Mouse (Mus musculus) stomach, embryonic 16.5 days (tissue): ENCODE results near the gene Entpd6. TPM values are rescaled to one million over a fixed set of nuclear protein-coding genes. Genes with fewer than 3 reads are reported as not detected.

Experiments used
- ATAC-seq: fragments of 200-750 bp; cut with Nextera tagmentation; 2 replicates; pipeline ENCODE4 v1.8.0; 2017; ENCODE audit warnings: moderate number of reproducible peaks, moderate TSS enrichment; ENCODE audit not compliant: insufficient read depth, low FRiP score
- H3K27ac ChIP-seq: fragments of 300-500 bp; sonication (generic); 2 replicates; pipeline ENCODE4 v1.5.1; 2014; ENCODE audit warnings: low read length
- H3K27me3 ChIP-seq: fragments of 300-500 bp; sonication (generic); 2 replicates; pipeline ENCODE4 v1.6.1; 2014; ENCODE audit warnings: low read length, control low read depth, mixed read lengths; ENCODE audit not compliant: control insufficient read depth, insufficient read depth
- H3K36me3 ChIP-seq: fragments of 300-500 bp; sonication (generic); 2 replicates; pipeline ENCODE4 v1.6.1; 2014; ENCODE audit warnings: low read length; ENCODE audit not compliant: control insufficient read depth, insufficient read depth
- H3K4me1 ChIP-seq: fragments of 300-500 bp; sonication (generic); 2 replicates; pipeline ENCODE4 v1.6.1; 2014; ENCODE audit warnings: low read length, control low read depth, mixed read lengths; ENCODE audit not compliant: control insufficient read depth, insufficient read depth
- H3K4me2 ChIP-seq: fragments of 300-500 bp; sonication (generic); 2 replicates; pipeline ENCODE4 v1.6.1; 2014; ENCODE audit warnings: low read depth, low read length, mixed read lengths
- H3K4me3 ChIP-seq: fragments of 300-500 bp; sonication (generic); replicated peaks from 2 replicates; pipeline ENCODE4 v1.5.1; 2014; ENCODE audit warnings: mild to moderate bottlenecking, low read length
- H3K9ac ChIP-seq: fragments of 300-500 bp; sonication (generic); 2 replicates; pipeline ENCODE4 v1.6.1; 2014; ENCODE audit warnings: low read length
- H3K9me3 ChIP-seq: fragments of 300-500 bp; sonication (generic); replicated peaks from 2 replicates; pipeline ENCODE4 v1.6.1; 2016; ENCODE audit warnings: low read length, control low read depth; ENCODE audit not compliant: control insufficient read depth
- WGBS: fragments of 180-500 bp; shearing (Covaris S2); extraction: QIAGEN DNeasy Blood & Tissue Kit; methylation state at CpG from one replicate; pipeline ENCODE4 v1.1.7; 2014; 5-methylcytosine and 5-hydroxymethylcytosine counted together
- polyA plus RNA-seq: library from polyadenylated mRNA; unstranded; fragments of >200 nt; fragmentation: Nextera tagmentation; extraction: Ambion mirVana; gene quantifications from 2 replicates; pipeline ENCODE4 v1.2.1, GENCODE M21; 2015

The Entpd6 gene
- polyA plus RNA-seq, 1 experiment from 2014 or later: 29.7 TPM

DNA sequence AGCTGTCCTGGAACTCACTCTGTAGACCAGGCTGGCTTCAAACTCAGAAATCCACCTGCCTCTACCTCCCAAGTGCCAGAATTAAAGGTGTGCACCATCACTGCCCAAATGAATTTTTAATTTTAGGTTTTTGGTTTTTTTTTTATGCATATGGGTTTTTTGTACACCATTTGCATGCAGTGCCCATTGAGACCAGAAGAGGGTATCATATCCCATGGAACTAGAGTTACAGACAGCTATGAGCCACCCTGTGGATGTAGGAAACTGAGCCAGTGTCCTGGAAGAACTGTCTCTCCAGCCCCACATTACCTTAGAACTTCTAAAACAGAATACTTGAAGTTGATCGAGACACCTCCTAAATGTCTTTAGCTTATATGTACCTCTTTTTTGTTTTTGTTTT, 54.2 kb downstream of the Entpd6 start:
- H3K4me1 ChIP-seq: no peaks in the 10 kb centered on the region
- H3K4me3 ChIP-seq: no peak overlapping the region
- 91% methylated on average over 1 of the region's 1 CpGs for WGBS
- no peak for ATAC-seq
- H3K4me2 ChIP-seq: no peak overlapping the region
- H3K27me3 ChIP-seq: no peaks in the 10 kb centered on the region
- H3K9me3 ChIP-seq: no peaks in the 10 kb centered on the region
- H3K27ac ChIP-seq: no peak overlapping the region
- H3K9ac ChIP-seq: no peak overlapping the region
- H3K36me3 ChIP-seq: peaks cover 7% of the 10 kb centered on the region; the same call in 1 of the 2 replicates

DNA sequence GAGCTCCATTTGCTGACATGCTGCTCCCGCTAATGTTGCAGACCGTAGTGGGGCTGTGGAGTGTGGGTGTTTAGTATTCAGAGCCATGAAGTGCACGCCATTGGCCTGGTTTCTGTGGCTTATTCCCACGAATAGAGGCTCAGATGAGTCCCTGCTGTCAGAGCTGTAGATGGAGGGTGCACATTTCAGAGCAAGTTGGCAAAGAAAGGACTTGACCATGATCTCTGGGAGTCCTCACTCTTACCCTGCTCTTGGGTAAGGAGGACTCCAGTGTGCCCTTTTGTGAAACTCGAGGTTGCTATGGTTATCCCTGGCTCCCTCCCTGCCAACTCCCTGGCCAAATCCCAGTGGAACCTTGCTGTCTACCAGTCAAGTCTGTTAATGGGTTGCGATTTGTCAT, 59.5 kb downstream of the Entpd6 start:
- Histone ChIP-seq H3K4me3 (no peak overlapping the region), H3K27ac (no peak overlapping the region), H3K4me1 (no peaks in the 10 kb centered on the region), H3K4me2 (no peak overlapping the region), H3K27me3 (no peaks in the 10 kb centered on the region), H3K36me3 (peaks cover 18% of the 10 kb centered on the region; the same call in 1 of the 2 replicates), H3K9ac (no peak overlapping the region), H3K9me3 (no peaks in the 10 kb centered on the region)
- ATAC-seq: no peak
- WGBS: 84% methylated on average over 6 of the region's 6 CpGs

DNA sequence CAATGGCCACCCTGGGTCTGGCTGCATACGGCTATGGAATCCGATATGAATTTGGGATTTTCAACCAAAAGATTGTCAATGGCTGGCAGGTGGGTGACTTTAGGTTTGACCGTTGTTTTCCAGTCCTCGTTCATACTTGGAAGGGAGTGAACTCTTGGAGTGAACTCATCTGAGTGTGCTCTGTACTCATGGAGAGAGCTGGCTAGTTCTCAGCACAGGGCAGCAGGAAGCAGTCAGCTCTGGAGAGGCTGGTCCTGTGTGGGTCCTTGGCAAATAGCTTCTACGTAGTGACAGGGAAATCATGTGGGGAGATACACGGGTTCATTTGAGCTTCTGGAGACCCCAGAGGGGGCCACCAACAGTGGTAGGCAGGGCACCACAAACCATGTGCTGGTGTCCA, 60.0 kb downstream of the Entpd6 start:
- Histone ChIP-seq H3K27ac (no peak overlapping the region), H3K9me3 (no peaks in the 10 kb centered on the region), H3K4me3 (no peak overlapping the region), H3K36me3 (peaks cover 22% of the 10 kb centered on the region), H3K4me2 (no peak overlapping the region), H3K4me1 (no peaks in the 10 kb centered on the region), H3K9ac (no peak overlapping the region), H3K27me3 (no peaks in the 10 kb centered on the region)
- 92% methylated on average over 6 of the region's 6 CpGs for WGBS
- no peak for ATAC-seq

DNA sequence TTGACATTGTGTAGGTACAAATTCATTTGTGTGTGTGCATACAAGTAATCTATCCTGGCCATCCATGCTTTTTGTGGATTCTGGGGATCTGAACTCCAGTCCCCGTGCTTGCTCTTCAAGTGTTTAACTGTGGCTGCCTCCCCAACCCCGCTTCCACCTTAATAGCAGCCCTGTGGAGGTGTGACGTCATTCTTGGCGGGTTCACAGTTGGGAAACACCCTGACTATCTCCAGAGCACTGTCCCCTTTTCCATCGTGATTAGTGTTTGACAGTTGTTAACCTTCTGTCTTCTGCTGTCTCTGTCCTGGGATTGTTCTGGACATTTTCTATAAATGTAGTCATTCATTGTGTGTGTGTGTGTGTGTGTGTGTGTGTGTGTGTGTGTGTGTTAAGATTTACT, 61.8 kb downstream of the Entpd6 start:
- H3K4me1 ChIP-seq: no peaks in the 10 kb centered on the region
- no peak overlapping the region for H3K9ac ChIP-seq
- ATAC-seq: no peak
- WGBS: 78% methylated on average over 5 of the region's 5 CpGs
- no peaks in the 10 kb centered on the region for H3K27me3 ChIP-seq
- peaks cover 33% of the 10 kb centered on the region for H3K36me3 ChIP-seq
- no peaks in the 10 kb centered on the region for H3K9me3 ChIP-seq
- no peak overlapping the region for H3K4me2 ChIP-seq
- no peak overlapping the region for H3K4me3 ChIP-seq
- H3K27ac ChIP-seq: no peak overlapping the region

DNA sequence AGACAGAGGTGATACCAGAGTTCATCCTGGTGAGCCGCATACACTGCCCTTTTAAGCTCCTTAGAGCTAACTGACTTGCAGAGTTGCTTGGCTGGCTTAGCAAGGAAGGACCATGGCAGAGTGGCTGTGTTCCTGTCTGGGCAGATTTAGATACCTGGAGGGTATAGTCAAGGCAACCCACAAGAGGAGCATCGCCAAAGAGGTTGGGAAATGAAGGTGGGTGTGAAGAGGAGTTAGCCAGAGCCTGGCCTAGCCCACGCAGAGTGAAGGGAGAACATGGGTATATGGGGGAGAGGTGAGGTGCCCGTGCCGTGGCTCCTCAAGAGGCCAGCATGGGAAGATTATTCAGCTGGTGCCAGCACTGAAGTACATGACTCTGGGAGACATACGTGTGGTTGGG, 64.0 kb downstream of the Entpd6 start:
- no peak overlapping the region for H3K4me3 ChIP-seq
- WGBS: 95% methylated on average over 6 of the region's 6 CpGs
- H3K9me3 ChIP-seq: no peaks in the 10 kb centered on the region
- H3K27ac ChIP-seq: no peak overlapping the region
- H3K36me3 ChIP-seq: peaks cover 40% of the 10 kb centered on the region
- no peak overlapping the region for H3K4me2 ChIP-seq
- no peak for ATAC-seq
- H3K27me3 ChIP-seq: no peaks in the 10 kb centered on the region
- H3K4me1 ChIP-seq: no peaks in the 10 kb centered on the region
- no peak overlapping the region for H3K9ac ChIP-seq

DNA sequence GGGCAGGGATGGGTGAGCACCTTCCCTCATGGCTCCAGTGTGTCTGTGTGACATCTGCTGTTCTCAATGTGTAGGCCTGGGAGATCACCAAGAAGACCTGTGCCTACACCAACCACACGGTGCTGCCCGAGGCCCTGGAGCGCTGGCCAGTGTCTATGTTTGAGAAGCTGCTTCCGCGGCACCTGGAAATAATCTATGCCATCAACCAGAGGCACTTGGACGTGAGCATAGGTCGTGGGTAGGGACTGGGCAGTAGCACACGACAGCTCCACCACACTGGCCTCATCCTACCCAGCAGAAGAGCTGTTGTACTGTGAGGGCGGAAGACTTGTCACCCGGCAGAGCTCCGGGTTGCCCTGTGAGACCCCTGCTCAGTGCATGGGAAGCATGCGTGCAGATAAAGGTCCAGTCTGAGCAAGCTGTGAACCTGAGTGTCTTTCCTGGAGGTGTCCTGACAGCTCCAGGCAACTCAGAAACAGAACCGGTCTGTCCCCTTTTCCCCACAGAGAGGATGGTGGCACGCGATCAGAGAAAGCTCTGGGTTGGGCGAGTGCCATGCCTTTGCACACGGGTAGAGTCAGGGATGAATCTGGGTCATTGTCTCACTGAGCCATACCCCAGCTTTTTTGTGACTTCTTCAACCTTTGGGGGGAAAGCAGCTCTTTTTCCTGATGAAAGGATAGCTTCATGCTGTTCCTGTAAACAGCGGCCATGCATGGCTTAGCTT, 68.0 kb downstream of the Entpd6 start:
- H3K36me3 ChIP-seq: peaks cover 48% of the 10 kb centered on the region
- no peaks in the 10 kb centered on the region for H3K9me3 ChIP-seq
- H3K27me3 ChIP-seq: no peaks in the 10 kb centered on the region
- H3K4me2 ChIP-seq: no peak overlapping the region
- WGBS: 90% methylated on average over 18 of the region's 18 CpGs
- no peak for ATAC-seq
- no peaks in the 10 kb centered on the region for H3K4me1 ChIP-seq
- H3K9ac ChIP-seq: no peak overlapping the region
- no peak overlapping the region for H3K27ac ChIP-seq
- no peak overlapping the region for H3K4me3 ChIP-seq

DNA sequence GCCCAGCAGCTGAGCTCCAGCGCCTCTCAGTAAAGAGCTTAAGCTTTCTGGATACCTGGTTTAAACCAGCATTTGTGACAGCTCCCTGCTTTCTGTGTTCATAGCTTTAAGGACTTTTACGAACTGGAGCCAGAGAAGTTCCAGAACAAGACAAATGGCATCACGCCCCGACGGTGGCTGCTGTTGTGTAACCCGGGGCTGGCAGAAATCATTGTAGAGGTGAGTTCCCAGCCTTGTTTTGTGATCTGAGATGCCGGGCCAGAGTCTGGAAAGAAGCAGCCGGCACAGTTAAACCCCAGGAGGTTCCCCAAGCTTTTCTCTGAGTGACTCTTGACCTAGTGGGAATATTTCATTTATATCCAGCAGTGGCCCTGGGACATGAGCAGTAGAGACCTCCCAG, 69.9 kb downstream of the Entpd6 start:
- no peaks in the 10 kb centered on the region for H3K4me1 ChIP-seq
- H3K9ac ChIP-seq: no peak overlapping the region
- H3K9me3 ChIP-seq: no peaks in the 10 kb centered on the region
- no peak overlapping the region for H3K4me3 ChIP-seq
- H3K27me3 ChIP-seq: no peaks in the 10 kb centered on the region
- ATAC-seq: no peak
- 87% methylated on average over 8 of the region's 8 CpGs for WGBS
- no peak overlapping the region for H3K4me2 ChIP-seq
- H3K36me3 ChIP-seq: peaks cover 36% of the 10 kb centered on the region
- no peak overlapping the region for H3K27ac ChIP-seq

DNA sequence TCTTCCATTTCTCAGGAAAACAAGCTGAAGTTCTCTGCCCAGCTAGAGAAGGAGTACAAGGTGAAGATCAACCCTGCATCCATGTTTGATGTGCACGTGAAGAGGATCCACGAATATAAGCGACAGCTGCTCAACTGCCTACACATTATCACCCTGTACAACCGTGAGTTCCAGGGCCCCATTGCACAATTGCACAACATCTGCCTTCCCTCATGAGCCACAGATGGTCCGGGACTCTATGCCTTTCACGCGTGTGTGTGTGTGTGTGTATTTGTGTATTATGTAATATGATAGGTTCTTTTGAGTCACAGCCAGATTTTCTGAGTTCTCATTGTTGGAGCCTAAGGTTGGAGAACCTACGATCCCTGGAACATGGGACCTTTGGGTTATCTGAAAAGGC, 71.9 kb downstream of the Entpd6 start:
- H3K27me3 ChIP-seq: no peaks in the 10 kb centered on the region
- 85% methylated on average over 8 of the region's 8 CpGs for WGBS
- no peak overlapping the region for H3K4me3 ChIP-seq
- no peak overlapping the region for H3K4me2 ChIP-seq
- no peak overlapping the region for H3K9ac ChIP-seq
- H3K4me1 ChIP-seq: no peaks in the 10 kb centered on the region
- no peaks in the 10 kb centered on the region for H3K9me3 ChIP-seq
- no peak overlapping the region for H3K27ac ChIP-seq
- ATAC-seq: no peak
- peaks cover 31% of the 10 kb centered on the region for H3K36me3 ChIP-seq
